ENCODE assay signal across 18 mouse cellular contexts in the genomic region with DNA sequence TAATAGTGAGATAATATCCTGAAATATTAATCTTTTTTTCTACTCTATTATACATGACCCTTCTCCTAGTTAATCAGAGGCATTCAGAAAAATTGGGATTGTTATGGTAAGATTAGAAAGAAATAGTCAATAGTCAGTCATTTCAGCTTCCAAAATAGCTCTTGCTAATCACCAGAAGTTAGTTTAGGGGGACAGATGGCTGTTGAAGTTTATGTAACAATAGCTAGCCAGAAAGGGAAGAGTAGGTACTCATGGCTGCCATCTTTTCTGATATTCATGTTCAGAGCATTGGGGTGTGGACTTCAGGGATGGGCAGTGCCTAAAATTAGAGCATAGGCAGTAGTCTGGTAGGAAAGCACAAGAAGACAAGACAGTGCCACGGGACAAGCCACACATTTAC.
A peak's percentile ranks its signal among the peaks of the same experiment; 100 is the strongest.
DNase-seq lines count a peak whose midpoint lies in the region; ATAC-seq lines count a peak whose summit lies in the region.
"Had no signal": no experiment of that assay in that cellular context is flagged by ENCODE, and none has a peak within 500 bp of the region (broad histone marks: within the 10 kb centered on the region; RNA-seq: fewer than 3 reads in every experiment).

No protein-coding gene starts in this region.

- no peaks in the 10 kb centered on the region for H3K4me1 ChIP-seq in kidney, embryonic 14.5 days (ENCODE audit: control insufficient read depth, insufficient read depth, low read length)
- H3K4me1 ChIP-seq: forebrain, embryonic 13.5 days; forebrain, embryonic 15.5 days had no signal

- no peaks in the 10 kb centered on the region for H3K36me3 ChIP-seq in kidney, embryonic 14.5 days (ENCODE audit: control insufficient read depth, insufficient read depth, low read length)
- H3K36me3 ChIP-seq: embryonic facial prominence, embryonic 10.5 days; embryonic facial prominence, embryonic 12.5 days; forebrain, embryonic 15.5 days had no signal

- H3K9ac ChIP-seq in kidney, embryonic 14.5 days (ENCODE audit: low read depth, low read length), result no peak overlapping the region
- H3K9ac ChIP-seq: embryonic facial prominence, embryonic 12.5 days; forebrain, embryonic 13.5 days; forebrain, embryonic 15.5 days had no signal

- DNase-seq in layer of hippocampus, adult 18-20 months (ENCODE audit: low spot score in 2 of 2), result peak; percentile 20 to 65
- DNase-seq in layer of hippocampus, postnatal 10 days (ENCODE audit: low spot score in 2 of 2), result no peak
- DNase-seq in brain, adult 2 months (ENCODE audit: low read depth, low spot score), result peak; percentile 26
- DNase-seq in layer of hippocampus, adult 9-10 months (ENCODE audit: low spot score), result peak; percentile 31
- DNase-seq in frontal cortex, postnatal 10 days (ENCODE audit: low spot score in 2 of 2), result no peak
- DNase-seq: adrenal gland, adult 2 months; adrenal gland, postnatal 10 days; adrenal gland, postnatal 25 days; cerebellum, adult 11-12 months; cerebellum, adult 2 months; cerebellum, adult 9-10 months; cerebellum, postnatal 10 days; cerebellum, postnatal 25 days had no signal

- H3K9me3 ChIP-seq in kidney, embryonic 14.5 days (ENCODE audit: control insufficient read depth, low read length), result no peaks in the 10 kb centered on the region
- H3K9me3 ChIP-seq: embryonic facial prominence, embryonic 10.5 days; embryonic facial prominence, embryonic 12.5 days; forebrain, embryonic 13.5 days; forebrain, embryonic 15.5 days had no signal

- WGBS in kidney, embryonic 14.5 days, result 69% methylated on average over 1 of the region's 1 CpGs

- no peak for ATAC-seq in kidney, embryonic 14.5 days (ENCODE audit: low FRiP score, low TSS enrichment)
- ATAC-seq: forebrain, embryonic 13.5 days; forebrain, embryonic 15.5 days had no signal

- H3K4me2 ChIP-seq in kidney, embryonic 14.5 days (replicated peaks; ENCODE audit: low read depth, low read length), result no peak overlapping the region
- H3K4me2 ChIP-seq: embryonic facial prominence, embryonic 12.5 days; forebrain, embryonic 13.5 days; forebrain, embryonic 15.5 days had no signal

- H3K27ac ChIP-seq in kidney, embryonic 14.5 days (ENCODE audit: low read depth, low read length), result no peak overlapping the region
- H3K27ac ChIP-seq: embryonic facial prominence, embryonic 10.5 days; embryonic facial prominence, embryonic 12.5 days; forebrain, embryonic 13.5 days; forebrain, embryonic 15.5 days had no signal

- H3K4me3 ChIP-seq in kidney, embryonic 14.5 days (ENCODE audit: low read length), result no peak overlapping the region
- H3K4me3 ChIP-seq: embryonic facial prominence, embryonic 10.5 days; embryonic facial prominence, embryonic 12.5 days; forebrain, embryonic 13.5 days; forebrain, embryonic 15.5 days had no signal

- no peaks in the 10 kb centered on the region for H3K27me3 ChIP-seq in kidney, embryonic 14.5 days (ENCODE audit: control insufficient read depth, insufficient read depth, low read length)
- H3K27me3 ChIP-seq: embryonic facial prominence, embryonic 12.5 days; forebrain, embryonic 13.5 days; forebrain, embryonic 15.5 days had no signal

Comparison
In these comparisons a context has a peak if more than half of its experiments do, and no peak if none do; other contexts are left out.
1. DNase-seq: peak in layer of hippocampus, adult 18-20 months (2 of 2), brain, adult 2 months (single experiment) and layer of hippocampus, adult 9-10 months (single experiment); none in layer of hippocampus, postnatal 10 days (0 of 2) and frontal cortex, postnatal 10 days (0 of 2).